Mouse (Mus musculus) intestine, embryonic 14.5 days (tissue): ENCODE measurements around the gene Syt16. TPM values are rescaled to one million over a fixed set of nuclear protein-coding genes. Genes with fewer than 3 reads are reported as not detected.
A peak's percentile ranks its signal among the peaks of the same experiment; 100 is the strongest.

Experiments
- ATAC-seq: fragments of 200-750 bp; cut with Nextera tagmentation; replicated peaks from 2 replicates; pipeline ENCODE4 v1.8.0; 2017; ENCODE audit warnings: low read depth, moderate number of reproducible peaks, moderate TSS enrichment, moderate library complexity; ENCODE audit not compliant: low FRiP score, low TSS enrichment
- DNase-seq: peaks from one replicate; pipeline ENCODE4 v3.0.0-alpha.2; 2018; ENCODE audit warnings: low spot score
- H3K27ac ChIP-seq: fragments of 300-500 bp; sonication (generic); 2 replicates; pipeline ENCODE4 v1.5.1; 2014; ENCODE audit warnings: low read depth, mild to moderate bottlenecking, control low read depth
- H3K27me3 ChIP-seq: fragments of 300-500 bp; sonication (generic); replicated peaks from 2 replicates; pipeline ENCODE4 v1.6.1; 2014; ENCODE audit warnings: low read length, control low read depth; ENCODE audit not compliant: control insufficient read depth, insufficient read depth
- H3K36me3 ChIP-seq: fragments of 300-500 bp; sonication (generic); 2 replicates; pipeline ENCODE4 v1.6.1; 2014; ENCODE audit warnings: low read length, control low read depth; ENCODE audit not compliant: control insufficient read depth, insufficient read depth
- H3K4me1 ChIP-seq: fragments of 300-500 bp; sonication (generic); replicated peaks from 2 replicates; pipeline ENCODE4 v1.6.1; 2014; ENCODE audit warnings: low read length, control low read depth, mixed read lengths; ENCODE audit not compliant: control insufficient read depth, insufficient read depth
- H3K4me2 ChIP-seq: fragments of 300-500 bp; sonication (generic); 2 replicates; pipeline ENCODE4 v1.6.1; 2014; ENCODE audit warnings: low read length
- H3K4me3 ChIP-seq: fragments of 300-500 bp; sonication (generic); 2 replicates; pipeline ENCODE4 v1.5.1; 2014; ENCODE audit warnings: low read depth, low read length, control low read depth, mixed read lengths
- H3K9ac ChIP-seq: fragments of 300-500 bp; sonication (generic); 2 replicates; pipeline ENCODE4 v1.6.1; 2014; ENCODE audit warnings: mild to moderate bottlenecking, low read length
- H3K9me3 ChIP-seq: fragments of 300-500 bp; sonication (generic); 2 replicates; pipeline ENCODE4 v1.6.1; 2016; ENCODE audit warnings: low read length, control low read depth; ENCODE audit not compliant: control insufficient read depth
- WGBS: fragments of 180-500 bp; shearing (Covaris S2); extraction: QIAGEN DNeasy Blood & Tissue Kit; methylation state at CpG from one replicate; pipeline ENCODE4 v1.1.7; 2014; 5-methylcytosine and 5-hydroxymethylcytosine counted together
- polyA plus RNA-seq: library from polyadenylated mRNA; unstranded; fragments of >200 nt; fragmentation: Nextera tagmentation; extraction: Ambion mirVana; gene quantifications from 2 replicates; pipeline ENCODE4 v1.2.1, GENCODE M21; 2014

Gene Syt16
- polyA plus RNA-seq, 1 experiment from 2014 or later, result 1.8 TPM

GRCm38 (mm10) chr12:74024912-74025311, 27.5 kb downstream of the Syt16 start:
- Histone ChIP-seq H3K27me3 (no peaks in the 10 kb centered on the region), H3K9ac (no peak overlapping the region), H3K27ac (no peak overlapping the region), H3K4me1 (no peaks in the 10 kb centered on the region), H3K36me3 (no peaks in the 10 kb centered on the region), H3K4me3 (no peak overlapping the region), H3K4me2 (no peak overlapping the region), H3K9me3 (no peaks in the 10 kb centered on the region)
- ATAC-seq (no peak), DNase-seq (no peak)
- 75% methylated on average over 2 of the region's 2 CpGs for WGBS

GRCm38 (mm10) chr12:74043225-74043624, 45.8 kb downstream of the Syt16 start:
- Histone ChIP-seq H3K27ac (no peak overlapping the region), H3K9me3 (no peaks in the 10 kb centered on the region), H3K27me3 (no peaks in the 10 kb centered on the region), H3K4me1 (no peaks in the 10 kb centered on the region), H3K9ac (no peak overlapping the region), H3K4me3 (no peak overlapping the region), H3K36me3 (no peaks in the 10 kb centered on the region), H3K4me2 (no peak overlapping the region)
- ATAC-seq (no peak), DNase-seq (no peak)
- WGBS, result 88% methylated on average over 5 of the region's 5 CpGs

GRCm38 (mm10) chr12:74043755-74044154, 46.3 kb downstream of the Syt16 start:
- WGBS, result 66% methylated on average over 6 of the region's 6 CpGs
- no peaks in the 10 kb centered on the region for H3K27me3 ChIP-seq
- no peak overlapping the region for H3K4me3 ChIP-seq
- no peak overlapping the region for H3K27ac ChIP-seq
- no peak overlapping the region for H3K9ac ChIP-seq
- no peaks in the 10 kb centered on the region for H3K9me3 ChIP-seq
- H3K36me3 ChIP-seq, result no peaks in the 10 kb centered on the region
- no peak for DNase-seq
- H3K4me1 ChIP-seq, result no peaks in the 10 kb centered on the region
- ATAC-seq, result no peak
- H3K4me2 ChIP-seq, result no peak overlapping the region

- Histone ChIP-seq H3K27me3 (no peaks in the 10 kb centered on the region), H3K27ac (no peak overlapping the region), H3K36me3 (no peaks in the 10 kb centered on the region), H3K9me3 (no peaks in the 10 kb centered on the region), H3K9ac (no peak overlapping the region), H3K4me3 (no peak overlapping the region), H3K4me2 (no peak overlapping the region), H3K4me1 (no peaks in the 10 kb centered on the region)
- ATAC-seq, result no peak
- DNase-seq, result no peak
- WGBS, result 83% methylated on average over 4 of the region's 4 CpGs
Observed at GRCm38 (mm10) chr12:74044241-74044640, 46.8 kb downstream of the Syt16 start.

- DNase-seq, result peak; percentile 67
- no peaks in the 10 kb centered on the region for H3K27me3 ChIP-seq
- H3K36me3 ChIP-seq, result no peaks in the 10 kb centered on the region
- no peak overlapping the region for H3K27ac ChIP-seq
- H3K9me3 ChIP-seq, result no peaks in the 10 kb centered on the region
- no peaks in the 10 kb centered on the region for H3K4me1 ChIP-seq
- H3K4me3 ChIP-seq, result no peak overlapping the region
- 55% methylated on average over 12 of the region's 12 CpGs for WGBS
- no peak overlapping the region for H3K9ac ChIP-seq
- no peak overlapping the region for H3K4me2 ChIP-seq
- no peak for ATAC-seq
Observed at GRCm38 (mm10) chr12:74055336-74055931, 58.0 kb downstream of the Syt16 start.

GRCm38 (mm10) chr12:74056162-74056561, 58.7 kb downstream of the Syt16 start:
- Histone ChIP-seq H3K27ac (no peak overlapping the region), H3K9ac (no peak overlapping the region), H3K4me2 (no peak overlapping the region), H3K36me3 (no peaks in the 10 kb centered on the region), H3K27me3 (no peaks in the 10 kb centered on the region), H3K4me1 (no peaks in the 10 kb centered on the region), H3K9me3 (no peaks in the 10 kb centered on the region), H3K4me3 (no peak overlapping the region)
- DNase-seq (no peak), ATAC-seq (no peak)
- 61% methylated on average over 2 of the region's 2 CpGs for WGBS

GRCm38 (mm10) chr12:74062547-74062946, 65.1 kb downstream of the Syt16 start:
- Histone ChIP-seq H3K27ac (no peak overlapping the region), H3K4me3 (no peak overlapping the region), H3K4me2 (no peak overlapping the region), H3K4me1 (no peaks in the 10 kb centered on the region), H3K27me3 (no peaks in the 10 kb centered on the region), H3K9me3 (no peaks in the 10 kb centered on the region), H3K9ac (no peak overlapping the region), H3K36me3 (no peaks in the 10 kb centered on the region)
- 83% methylated on average over 1 of the region's 1 CpGs for WGBS
- ATAC-seq, result no peak
- DNase-seq, result no peak

- 85% methylated on average over 1 of the region's 1 CpGs for WGBS
- H3K4me3 ChIP-seq, result no peak overlapping the region
- H3K9ac ChIP-seq, result no peak overlapping the region
- no peaks in the 10 kb centered on the region for H3K36me3 ChIP-seq
- ATAC-seq (no peak), DNase-seq (no peak)
- no peak overlapping the region for H3K4me2 ChIP-seq
- no peak overlapping the region for H3K27ac ChIP-seq
- H3K27me3 ChIP-seq, result no peaks in the 10 kb centered on the region
- no peaks in the 10 kb centered on the region for H3K9me3 ChIP-seq
- H3K4me1 ChIP-seq, result no peaks in the 10 kb centered on the region
Observed at GRCm38 (mm10) chr12:74068912-74069311, 71.5 kb downstream of the Syt16 start.

GRCm38 (mm10) chr12:74075590-74075989, 78.1 kb downstream of the Syt16 start:
- Histone ChIP-seq H3K27me3 (no peaks in the 10 kb centered on the region), H3K4me1 (no peaks in the 10 kb centered on the region), H3K4me3 (no peak overlapping the region), H3K9ac (no peak overlapping the region), H3K27ac (no peak overlapping the region), H3K9me3 (no peaks in the 10 kb centered on the region), H3K4me2 (no peak overlapping the region), H3K36me3 (no peaks in the 10 kb centered on the region)
- DNase-seq, result no peak
- WGBS, result 73% methylated on average over 3 of the region's 3 CpGs
- no peak for ATAC-seq
